Mouse (Mus musculus) right cerebral cortex, adult 2 months (tissue): ENCODE measurements around the gene Cdc6.
"Not testable (repeated sequence)": the region's sequence is repeated elsewhere in the genome, so short reads cannot be mapped to it uniquely, and the experiment has no call there.

Experiments
- DNase-seq, 2 experiments: peaks; one replicate each; pipeline ENCODE4 v3.0.0; 2021 to 2022; ENCODE audit warnings: low spot score in 2 of 2

The Cdc6 gene

GRCm38 (mm10) chr11:98931513-98932292 is 24.1 kb downstream of the Cdc6 start:
- no peak for DNase-seq

GRCm38 (mm10) chr11:98932293-98933091 is 24.9 kb downstream of the Cdc6 start:
- no peak for DNase-seq

GRCm38 (mm10) chr11:98933151-98933550 is 25.6 kb downstream of the Cdc6 start:
- peak; percentile 74 to 79 for DNase-seq

- not testable (repeated sequence) for DNase-seq
These were observed 26.2 kb downstream of the Cdc6 start for GRCm38 (mm10) chr11:98933847-98934246.

GRCm38 (mm10) chr11:98934367-98934766 is 26.8 kb downstream of the Cdc6 start:
- DNase-seq, result no peak

- no peak for DNase-seq
These were observed 27.5 kb downstream of the Cdc6 start for GRCm38 (mm10) chr11:98935123-98935522.

- DNase-seq, result no peak
These were observed 28.6 kb downstream of the Cdc6 start for GRCm38 (mm10) chr11:98936170-98936569.

GRCm38 (mm10) chr11:98936606-98937409 is 29.2 kb downstream of the Cdc6 start:
- DNase-seq, result peak in 1 of 2 experiments; percentile 15

- peak in 1 of 2 experiments; percentile 44 for DNase-seq
These were observed 29.9 kb downstream of the Cdc6 start for GRCm38 (mm10) chr11:98937410-98937913.

- no peak for DNase-seq
These were observed 30.5 kb downstream of the Cdc6 start for GRCm38 (mm10) chr11:98937914-98938694.

GRCm38 (mm10) chr11:98938701-98939083 is 31.1 kb downstream of the Cdc6 start:
- DNase-seq, result no peak

- DNase-seq, result no peak
These were observed 31.7 kb downstream of the Cdc6 start for GRCm38 (mm10) chr11:98939084-98939952.

- peak; percentile 65 to 68 for DNase-seq
These were observed 32.5 kb downstream of the Cdc6 start for GRCm38 (mm10) chr11:98939953-98940641.

- no peak for DNase-seq
These were observed 33.2 kb downstream of the Cdc6 start for GRCm38 (mm10) chr11:98940776-98941175.

- peak in 1 of 2 experiments; percentile 62 for DNase-seq
These were observed 33.8 kb downstream of the Cdc6 start for GRCm38 (mm10) chr11:98941341-98941825.

GRCm38 (mm10) chr11:98941826-98942550 is 34.4 kb downstream of the Cdc6 start:
- DNase-seq, result no peak

GRCm38 (mm10) chr11:98942555-98942922 is 34.9 kb downstream of the Cdc6 start:
- no peak for DNase-seq

GRCm38 (mm10) chr11:98942923-98943641 is 35.5 kb downstream of the Cdc6 start:
- no peak for DNase-seq
